Mouse (Mus musculus): Measurements from ENCODE around the gene Gm20431. TPM values are rescaled to one million over a fixed set of nuclear protein-coding genes. Genes with fewer than 3 reads are reported as not detected.

The Gm20431 gene
- total RNA-seq, 1 experiment from 2014 or later: not detected

GRCm38 (mm10) chr2:167671101-167671633 is 9.9 kb upstream of the Gm20431 start:
- no peak for ATAC-seq (replicated peaks in 1 of 2; ENCODE audit: insufficient read depth in 1 of 2, low FRiP score in 2 of 2, low TSS enrichment in 1 of 2, low read depth in 1 of 2, poor library complexity in 2 of 2, severe bottlenecking in 2 of 2)

DNA sequence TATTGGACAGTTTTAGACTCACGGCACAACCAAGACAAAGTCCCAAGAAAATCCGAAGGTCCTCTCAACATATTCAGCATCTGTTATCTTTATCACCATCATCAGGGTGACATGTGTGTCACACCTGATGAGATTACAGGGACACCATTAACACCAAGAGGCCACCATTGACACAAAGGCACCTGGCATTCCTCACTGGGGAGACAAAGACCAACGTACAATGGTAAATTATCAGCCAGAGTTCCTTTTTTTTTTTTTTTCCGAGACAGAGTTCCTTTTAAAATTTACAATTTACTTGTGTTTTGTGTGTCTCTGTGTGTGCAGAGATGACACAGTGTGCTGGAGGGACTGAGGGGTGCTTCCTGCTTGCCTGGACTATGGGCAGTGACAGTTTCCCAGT is 8.1 kb upstream of the Gm20431 start:
- no peak for ATAC-seq (replicated peaks in 1 of 2; ENCODE audit: insufficient read depth in 1 of 2, low FRiP score in 2 of 2, low TSS enrichment in 1 of 2, low read depth in 1 of 2, poor library complexity in 2 of 2, severe bottlenecking in 2 of 2)

- no peak for ATAC-seq (replicated peaks in 1 of 2; ENCODE audit: insufficient read depth in 1 of 2, low FRiP score in 2 of 2, low TSS enrichment in 1 of 2, low read depth in 1 of 2, poor library complexity in 2 of 2, severe bottlenecking in 2 of 2)
Measured at GRCm38 (mm10) chr2:167668426-167668825, 7.1 kb upstream of the Gm20431 start.

GRCm38 (mm10) chr2:167665972-167666713 is 4.8 kb upstream of the Gm20431 start:
- ATAC-seq (replicated peaks in 1 of 2; ENCODE audit: insufficient read depth in 1 of 2, low FRiP score in 2 of 2, low TSS enrichment in 1 of 2, low read depth in 1 of 2, poor library complexity in 2 of 2, severe bottlenecking in 2 of 2): no peak

GRCm38 (mm10) chr2:167662713-167663112 is 1.4 kb upstream of the Gm20431 start:
- ATAC-seq (replicated peaks in 1 of 2; ENCODE audit: insufficient read depth in 1 of 2, low FRiP score in 2 of 2, low TSS enrichment in 1 of 2, low read depth in 1 of 2, poor library complexity in 2 of 2, severe bottlenecking in 2 of 2): no peak

DNA sequence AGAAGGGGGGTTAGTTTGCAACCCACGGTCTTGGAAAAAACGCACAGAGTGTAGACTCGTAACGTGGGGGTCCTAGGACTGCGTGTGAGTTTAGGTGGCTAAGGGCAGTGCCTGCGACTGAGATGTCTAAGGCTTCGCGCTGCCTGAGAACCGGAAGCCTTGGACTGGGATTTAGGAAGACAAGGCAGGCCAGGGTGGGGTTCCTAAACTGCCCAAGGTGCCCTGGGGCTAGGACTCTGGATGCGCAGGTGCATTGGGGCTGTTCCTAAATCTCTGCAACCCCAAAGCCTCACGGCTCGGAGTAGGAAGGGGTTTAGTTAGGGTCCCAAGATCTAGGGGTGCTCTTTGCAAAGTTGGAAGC is 705 bp downstream of the Gm20431 start:
- ATAC-seq (replicated peaks in 1 of 2; ENCODE audit: insufficient read depth in 1 of 2, low FRiP score in 2 of 2, low TSS enrichment in 1 of 2, low read depth in 1 of 2, poor library complexity in 2 of 2, severe bottlenecking in 2 of 2): no peak

DNA sequence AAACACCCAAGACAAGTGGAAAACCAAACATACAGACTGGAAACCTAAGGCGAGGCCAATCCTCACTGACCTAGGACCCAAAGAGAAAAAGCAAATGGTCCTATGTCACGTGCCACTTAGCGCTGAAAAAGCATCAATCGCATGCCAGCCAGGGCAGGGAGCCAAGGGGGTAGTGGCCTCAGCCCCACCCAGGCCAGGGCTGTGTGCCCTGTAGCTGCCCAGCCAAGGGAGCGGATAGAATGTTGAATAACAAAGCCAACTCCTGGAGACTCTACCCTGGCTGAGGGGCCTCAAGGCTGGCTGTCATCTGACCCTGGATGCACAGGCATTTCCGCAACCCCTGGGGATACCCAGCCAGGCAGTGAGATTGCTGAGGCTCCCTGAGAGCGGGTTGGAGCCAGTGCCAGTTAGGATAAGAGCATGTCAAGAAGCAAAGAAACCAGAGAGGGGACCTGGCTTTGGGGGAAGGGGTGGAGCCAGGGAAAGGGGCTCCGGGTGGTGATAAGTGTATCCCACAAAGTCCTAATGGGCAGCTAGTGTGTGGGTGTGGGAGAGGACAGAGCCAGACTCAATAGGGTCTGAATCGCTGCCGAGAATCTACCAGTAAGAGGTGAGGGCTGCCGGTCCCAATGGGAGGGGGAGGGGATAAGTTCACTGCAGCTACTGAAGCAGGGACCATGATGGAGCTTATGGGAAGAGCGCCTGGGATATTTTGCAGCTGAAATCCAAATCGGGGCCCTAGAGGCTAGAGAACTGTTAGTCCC is 1.3 kb downstream of the Gm20431 start:
- no peak for ATAC-seq (replicated peaks in 1 of 2; ENCODE audit: insufficient read depth in 1 of 2, low FRiP score in 2 of 2, low TSS enrichment in 1 of 2, low read depth in 1 of 2, poor library complexity in 2 of 2, severe bottlenecking in 2 of 2)

GRCm38 (mm10) chr2:167659177-167659846 is 2.0 kb downstream of the Gm20431 start:
- no peak for ATAC-seq (replicated peaks in 1 of 2; ENCODE audit: insufficient read depth in 1 of 2, low FRiP score in 2 of 2, low TSS enrichment in 1 of 2, low read depth in 1 of 2, poor library complexity in 2 of 2, severe bottlenecking in 2 of 2)

DNA sequence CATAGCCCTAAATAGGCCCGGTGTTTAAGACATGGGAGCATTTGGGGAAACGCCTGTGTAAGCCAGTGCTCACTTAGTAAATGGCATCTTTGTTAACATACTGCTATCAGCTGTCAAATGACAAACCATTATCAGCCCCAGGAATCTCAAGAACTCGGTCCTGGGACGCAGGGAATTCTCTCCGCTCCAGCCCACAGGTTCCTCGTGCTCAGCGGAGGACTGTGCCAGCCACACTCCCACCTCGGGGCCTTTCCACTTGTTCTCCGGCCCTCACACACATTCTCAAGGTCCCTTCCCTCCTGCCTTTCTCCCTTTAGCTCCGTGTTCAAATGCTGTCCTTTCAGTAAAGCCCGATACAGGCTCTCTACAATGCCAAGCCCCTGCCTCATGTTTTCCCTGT is 2.6 kb downstream of the Gm20431 start:
- ATAC-seq (replicated peaks in 1 of 2; ENCODE audit: insufficient read depth in 1 of 2, low FRiP score in 2 of 2, low TSS enrichment in 1 of 2, low read depth in 1 of 2, poor library complexity in 2 of 2, severe bottlenecking in 2 of 2): no peak

DNA sequence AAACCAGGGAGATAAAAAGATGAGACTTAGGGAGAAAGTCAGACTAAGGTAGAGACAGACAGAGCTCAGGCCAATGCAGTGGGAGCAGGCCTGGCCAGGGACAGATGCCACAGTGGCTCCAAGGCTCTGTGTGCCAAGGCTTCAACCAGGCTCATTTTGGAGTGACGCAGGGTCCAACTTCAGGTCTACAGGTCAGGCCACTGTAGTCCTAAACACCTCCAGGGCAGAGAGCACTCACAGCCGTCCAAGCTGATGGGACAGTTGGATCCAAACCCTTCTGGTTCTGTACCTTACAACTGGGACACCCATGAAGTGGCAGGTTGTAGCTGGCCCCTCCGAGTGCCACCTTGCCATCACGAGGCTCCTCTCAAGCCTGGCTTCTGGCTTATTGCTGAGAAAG is 3.3 kb downstream of the Gm20431 start:
- no peak for ATAC-seq (replicated peaks in 1 of 2; ENCODE audit: insufficient read depth in 1 of 2, low FRiP score in 2 of 2, low TSS enrichment in 1 of 2, low read depth in 1 of 2, poor library complexity in 2 of 2, severe bottlenecking in 2 of 2)

- ATAC-seq (replicated peaks in 1 of 2; ENCODE audit: insufficient read depth in 1 of 2, low FRiP score in 2 of 2, low TSS enrichment in 1 of 2, low read depth in 1 of 2, poor library complexity in 2 of 2, severe bottlenecking in 2 of 2): peak; percentile 75 to 80
Measured at GRCm38 (mm10) chr2:167656629-167657478, 4.4 kb downstream of the Gm20431 start.

- ATAC-seq (replicated peaks in 1 of 2; ENCODE audit: insufficient read depth in 1 of 2, low FRiP score in 2 of 2, low TSS enrichment in 1 of 2, low read depth in 1 of 2, poor library complexity in 2 of 2, severe bottlenecking in 2 of 2): no peak
Measured at GRCm38 (mm10) chr2:167654911-167655600, 6.2 kb downstream of the Gm20431 start.

- no peak for ATAC-seq (replicated peaks in 1 of 2; ENCODE audit: insufficient read depth in 1 of 2, low FRiP score in 2 of 2, low TSS enrichment in 1 of 2, low read depth in 1 of 2, poor library complexity in 2 of 2, severe bottlenecking in 2 of 2)
Measured at GRCm38 (mm10) chr2:167652694-167653093, 8.6 kb downstream of the Gm20431 start.

DNA sequence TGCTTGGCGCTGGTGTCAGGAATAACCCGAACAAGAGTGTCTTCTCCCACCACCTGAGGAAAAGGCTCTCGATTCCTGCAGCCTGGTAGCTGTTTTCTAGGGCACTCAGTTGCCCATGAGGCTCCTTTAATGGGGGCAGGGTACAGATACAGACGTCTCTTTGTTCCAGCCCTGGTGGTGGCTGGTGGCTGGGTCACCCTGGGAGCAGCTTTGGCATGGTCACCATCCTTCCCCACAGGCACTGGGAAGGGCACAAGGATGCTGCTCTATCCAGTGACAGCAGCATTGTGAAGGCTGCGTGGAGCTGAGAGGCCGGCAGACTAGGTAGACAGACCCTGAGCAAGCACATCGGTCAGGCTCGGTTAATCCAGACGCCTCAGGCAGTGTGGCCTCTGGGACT is 9.7 kb downstream of the Gm20431 start:
- ATAC-seq (replicated peaks in 1 of 2; ENCODE audit: insufficient read depth in 1 of 2, low FRiP score in 2 of 2, low TSS enrichment in 1 of 2, low read depth in 1 of 2, poor library complexity in 2 of 2, severe bottlenecking in 2 of 2): no peak

GRCm38 (mm10) chr2:167649290-167650032 is 11.8 kb downstream of the Gm20431 start:
- ATAC-seq (replicated peaks in 1 of 2; ENCODE audit: insufficient read depth in 1 of 2, low FRiP score in 2 of 2, low TSS enrichment in 1 of 2, low read depth in 1 of 2, poor library complexity in 2 of 2, severe bottlenecking in 2 of 2): peak; percentile 13 to 68; a peak in 2 of 4 replicates

GRCm38 (mm10) chr2:167646411-167646810 is 14.9 kb downstream of the Gm20431 start:
- no peak for ATAC-seq (replicated peaks in 1 of 2; ENCODE audit: insufficient read depth in 1 of 2, low FRiP score in 2 of 2, low TSS enrichment in 1 of 2, low read depth in 1 of 2, poor library complexity in 2 of 2, severe bottlenecking in 2 of 2)
